Mouse (Mus musculus) heart, postnatal 0 days (tissue): ENCODE results near the gene Hoxc12. TPM values are rescaled to one million over a fixed set of nuclear protein-coding genes. Genes with fewer than 3 reads are reported as not detected.
A peak's percentile ranks its signal among the peaks of the same experiment; 100 is the strongest.

Experiments
- ATAC-seq: fragments of 200-750 bp; cut with Nextera tagmentation; 2 replicates; pipeline ENCODE4 v1.8.0; 2017; ENCODE audit warnings: low read depth, moderate number of reproducible peaks, moderate library complexity; ENCODE audit not compliant: insufficient read depth
- DNase-seq: peaks from one replicate; pipeline ENCODE4 v3.0.0-alpha.2; 2016; ENCODE audit warnings: low spot score
- H3K27ac ChIP-seq: fragments of 300-500 bp; sonication (generic); 2 replicates; pipeline ENCODE4 v1.5.1; 2014; ENCODE audit warnings: low read depth, mild to moderate bottlenecking
- H3K27me3 ChIP-seq: fragments of 300-500 bp; sonication (generic); 2 replicates; pipeline ENCODE4 v1.6.1; 2014; ENCODE audit warnings: low read length, mixed read lengths; ENCODE audit not compliant: control insufficient read depth, insufficient read depth
- H3K36me3 ChIP-seq: fragments of 300-500 bp; sonication (generic); replicated peaks from 2 replicates; pipeline ENCODE4 v1.6.1; 2014; ENCODE audit warnings: low read length, mixed read lengths; ENCODE audit not compliant: control insufficient read depth, insufficient read depth
- H3K4me1 ChIP-seq: fragments of 300-500 bp; sonication (generic); 2 replicates; pipeline ENCODE4 v1.6.1; 2014; ENCODE audit warnings: antibody characterized with exemption; ENCODE audit not compliant: control insufficient read depth, insufficient read depth
- H3K4me2 ChIP-seq: fragments of 300-500 bp; sonication (generic); 2 replicates; pipeline ENCODE4 v1.6.1; 2014; ENCODE audit warnings: low read depth, mild to moderate bottlenecking, low read length, moderate library complexity
- H3K4me3 ChIP-seq: fragments of 300-500 bp; sonication (generic); 2 replicates; pipeline ENCODE4 v1.5.1; 2014; ENCODE audit warnings: low read depth, low read length
- H3K9ac ChIP-seq: fragments of 300-500 bp; sonication (generic); replicated peaks from 2 replicates; pipeline ENCODE4 v1.6.1; 2014; ENCODE audit warnings: low read depth, low read length, mixed read lengths
- H3K9me3 ChIP-seq: fragments of 300-500 bp; sonication (generic); replicated peaks from 2 replicates; pipeline ENCODE4 v1.6.1; 2016; ENCODE audit warnings: low read length; ENCODE audit not compliant: control insufficient read depth
- CTCF ChIP-seq: IDR thresholded peaks from 2 replicates; pipeline ENCODE4 v1.5.1; 2016; ENCODE audit warnings: antibody characterized with exemption, control low read depth, low read depth
- EP300 ChIP-seq: IDR thresholded peaks from 2 replicates; pipeline ENCODE4 v1.6.1; 2016; ENCODE audit warnings: antibody characterized with exemption, low read depth
- WGBS: fragments of 180-500 bp; shearing (Covaris S2); extraction: QIAGEN DNeasy Blood & Tissue Kit; methylation state at CpG from one replicate; pipeline ENCODE4 v1.1.7; 2014; 5-methylcytosine and 5-hydroxymethylcytosine counted together
- polyA plus RNA-seq: library from polyadenylated mRNA; unstranded; fragments of >200 nt; fragmentation: Nextera tagmentation; extraction: Ambion mirVana; gene quantifications from 2 replicates; pipeline ENCODE4 v1.2.1, GENCODE M21; 2015
- total RNA-seq: library from RNA; depleted of rRNA; stranded (reverse); fragments of >200 nt; gene quantifications from 2 replicates; pipeline ENCODE4 v1.2.3, GENCODE M21; 2014; ENCODE audit warnings: low replicate concordance

The Hoxc12 gene
- total and polyA plus RNA-seq, 2 experiments from 2014 or later = not detected

DNA sequence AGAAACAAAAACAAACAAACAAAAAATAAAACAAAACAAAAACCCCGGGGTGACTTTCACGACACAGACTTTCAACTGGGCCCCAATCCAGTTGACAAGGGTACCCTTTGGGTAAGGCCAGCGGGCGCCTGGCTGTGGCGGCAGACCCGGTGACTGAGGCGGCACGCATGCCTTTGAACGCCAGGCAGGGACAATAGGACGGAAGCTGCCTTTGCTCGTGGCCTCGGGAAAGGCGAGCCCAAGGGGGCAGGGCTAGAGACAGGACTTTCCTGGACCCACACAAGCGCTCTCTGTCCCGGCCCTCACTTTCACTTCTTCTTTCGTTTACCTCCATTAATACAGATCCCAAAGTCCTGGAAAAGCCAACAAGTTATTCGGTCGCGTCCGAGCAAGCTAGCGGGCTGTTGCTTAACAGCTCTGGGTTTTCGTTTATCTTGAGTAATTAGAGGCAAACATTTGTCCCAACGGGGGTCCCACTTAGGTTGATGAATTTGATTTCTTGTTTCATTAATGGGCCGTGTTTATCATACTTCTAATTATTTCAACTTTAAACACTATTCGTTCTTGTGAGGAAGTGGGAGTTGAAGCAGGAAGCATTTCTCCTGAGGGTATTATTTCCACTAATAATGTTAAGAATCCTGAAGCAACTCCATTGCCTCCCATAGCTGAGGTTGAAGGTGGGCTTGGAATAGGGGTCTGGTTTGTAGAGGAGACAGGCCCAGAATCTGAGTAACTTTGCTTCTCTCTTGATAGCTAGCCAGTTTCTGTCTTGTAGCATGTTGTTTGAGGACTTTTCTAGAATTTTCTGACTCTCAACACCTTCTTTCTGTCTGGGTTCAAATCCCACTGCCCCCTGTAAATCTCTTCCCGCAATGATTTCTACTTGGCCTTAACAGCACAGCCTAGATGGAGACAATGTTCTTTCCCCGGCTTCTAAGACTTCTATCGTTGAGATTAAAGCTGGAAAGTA, 27.4 kb downstream of the Hoxc12 start:
- H3K36me3 ChIP-seq = no peaks in the 10 kb centered on the region
- no peaks in the 10 kb centered on the region for H3K4me1 ChIP-seq
- no peak overlapping the region for H3K4me2 ChIP-seq
- H3K9me3 ChIP-seq = no peaks in the 10 kb centered on the region
- no peak overlapping the region for H3K9ac ChIP-seq
- H3K27me3 ChIP-seq = peaks cover 98% of the 10 kb centered on the region
- ATAC-seq (no peak), DNase-seq (no peak)
- TF ChIP-seq CTCF = no peak
- no peak for TF ChIP-seq EP300
- no peak overlapping the region for H3K27ac ChIP-seq
- WGBS = 2% methylated on average over 28 of the region's 28 CpGs
- H3K4me3 ChIP-seq = 0 out of 2 replicates have a peak overlapping the region, but pooled peaks have one; percentile 1

DNA sequence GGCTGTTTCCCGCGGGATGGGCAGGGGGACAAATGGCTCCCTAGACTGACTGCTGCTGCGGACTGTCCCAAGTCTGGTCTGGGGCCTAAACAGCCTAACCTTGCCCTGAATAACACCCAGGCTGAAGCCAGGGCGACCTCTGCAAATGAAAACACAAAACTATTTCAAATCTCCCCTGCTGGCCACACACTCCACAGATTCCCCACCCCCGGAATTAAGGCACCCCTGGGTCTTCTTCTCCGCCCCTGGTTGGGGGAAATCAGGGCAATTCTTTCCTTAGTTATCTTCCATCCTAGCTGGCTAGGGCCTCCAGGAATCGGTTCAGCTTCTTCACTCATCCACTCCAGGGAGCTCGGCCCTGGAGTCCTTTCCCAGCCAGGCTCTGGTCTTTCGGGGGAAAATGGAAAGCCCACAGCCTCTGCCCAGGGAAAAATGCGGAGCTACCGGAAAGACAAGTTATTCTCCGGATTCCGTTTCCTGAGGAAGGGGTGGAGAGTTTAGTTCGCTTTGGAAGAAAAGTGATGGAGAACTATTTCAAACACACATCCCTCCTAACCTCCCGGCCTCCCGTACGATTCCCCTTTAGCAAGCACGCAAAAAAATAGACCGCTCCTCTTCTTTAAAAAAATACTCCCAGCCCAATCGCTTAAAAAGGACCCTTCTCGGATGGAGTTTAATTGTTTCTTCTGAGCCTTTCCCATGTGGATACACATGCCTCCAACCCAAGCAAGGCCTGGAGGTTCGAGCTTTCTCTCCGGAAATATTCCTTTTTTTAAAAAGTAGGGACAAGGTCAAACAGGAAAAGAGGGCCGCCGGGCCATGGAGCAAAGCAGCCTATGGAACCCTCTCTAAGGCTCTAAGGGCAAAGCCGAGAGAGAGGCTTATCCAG, 28.7 kb downstream of the Hoxc12 start:
- Histone ChIP-seq H3K36me3 (no peaks in the 10 kb centered on the region), H3K4me3 (no peak overlapping the region), H3K27ac (no peak overlapping the region), H3K4me1 (no peaks in the 10 kb centered on the region), H3K9ac (no peak overlapping the region), H3K4me2 (no peak overlapping the region), H3K9me3 (no peaks in the 10 kb centered on the region), H3K27me3 (peaks cover 98% of the 10 kb centered on the region)
- DNase-seq (no peak), ATAC-seq (no peak)
- WGBS = 6% methylated on average over 26 of the region's 26 CpGs
- TF ChIP-seq CTCF = no peak
- no peak for TF ChIP-seq EP300

DNA sequence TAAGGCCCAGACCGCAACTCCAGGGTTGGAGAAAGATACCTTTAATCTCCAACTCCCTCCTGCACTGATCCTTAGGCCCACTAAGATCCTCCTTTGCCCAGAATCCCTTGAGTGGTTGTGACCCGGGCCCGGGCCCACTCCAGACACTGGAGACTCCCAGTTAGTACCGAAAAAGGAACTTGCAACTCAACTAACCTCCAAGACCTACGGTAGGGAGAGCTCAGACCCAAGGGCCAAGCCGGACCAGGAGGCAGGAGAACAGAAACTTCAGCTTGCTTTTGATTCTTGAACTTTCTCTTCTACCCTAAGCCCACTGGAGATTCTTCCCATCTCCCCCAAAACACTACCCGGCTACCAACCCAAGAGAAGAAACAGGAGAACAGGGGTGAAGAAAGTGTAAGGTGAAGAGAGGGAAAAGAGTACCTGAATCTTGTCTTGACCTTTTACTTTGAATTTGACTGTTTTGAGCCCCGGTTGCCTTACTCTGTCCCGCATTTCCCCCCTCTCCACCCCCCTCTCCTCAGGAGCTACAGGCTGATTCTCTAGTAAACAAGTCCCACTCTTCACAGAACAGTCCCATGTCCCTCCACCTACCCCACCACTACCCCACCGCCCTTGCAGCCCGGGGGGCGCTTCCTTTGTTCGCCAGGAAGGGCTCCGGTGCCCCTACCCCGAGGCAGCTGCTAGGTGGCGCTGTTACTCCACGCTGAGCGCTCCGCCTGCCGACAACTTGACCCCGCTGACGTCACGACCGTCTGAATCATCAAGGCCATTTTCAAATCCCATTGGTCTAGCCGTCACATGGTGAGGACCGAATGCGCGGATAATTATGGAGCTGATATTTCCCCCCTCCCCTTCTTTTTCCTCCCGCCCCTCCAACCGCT, 29.6 kb downstream of the Hoxc12 start:
- ATAC-seq = peak; percentile 65; the same call in 1 of the 2 replicates
- Histone ChIP-seq H3K4me2 (no peak overlapping the region), H3K36me3 (no peaks in the 10 kb centered on the region), H3K27ac (no peak overlapping the region), H3K4me1 (no peaks in the 10 kb centered on the region), H3K4me3 (peak overlapping the region; percentile 9), H3K9me3 (no peaks in the 10 kb centered on the region), H3K9ac (no peak overlapping the region), H3K27me3 (peaks cover 98% of the 10 kb centered on the region)
- DNase-seq = peak; percentile 65
- 5% methylated on average over 29 of the region's 30 CpGs for WGBS
- TF ChIP-seq CTCF (peak; percentile 64), EP300 (no peak)

DNA sequence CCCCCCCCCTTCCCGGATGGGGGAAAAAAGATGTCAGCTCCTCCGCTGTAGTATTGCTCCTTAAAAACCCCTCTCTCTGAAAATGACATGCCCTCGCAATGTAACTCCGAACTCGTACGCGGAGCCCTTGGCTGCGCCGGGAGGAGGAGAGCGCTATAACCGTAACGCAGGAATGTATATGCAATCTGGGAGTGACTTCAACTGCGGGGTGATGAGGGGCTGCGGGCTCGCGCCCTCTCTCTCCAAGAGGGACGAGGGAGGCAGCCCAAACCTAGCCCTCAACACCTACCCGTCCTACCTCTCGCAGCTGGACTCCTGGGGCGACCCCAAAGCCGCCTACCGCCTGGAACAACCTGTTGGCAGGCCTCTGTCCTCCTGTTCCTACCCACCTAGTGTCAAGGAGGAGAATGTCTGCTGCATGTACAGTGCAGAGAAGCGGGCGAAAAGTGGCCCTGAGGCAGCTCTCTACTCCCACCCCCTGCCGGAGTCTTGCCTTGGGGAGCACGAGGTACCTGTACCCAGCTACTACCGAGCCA, 30.3 kb downstream of the Hoxc12 start, which contains the start of gene Hoxc10:
Gene Hoxc10 (plus strand): TSS at position 21 of the 536 bp plus-strand sequence.
- H3K27me3 ChIP-seq = peaks cover 98% of the 10 kb centered on the region
- no peak within 1 kb of the TSS for H3K27ac ChIP-seq
- DNase-seq (no peak), ATAC-seq (no peak)
- H3K9ac ChIP-seq = no peak within 1 kb of the TSS
- peak within 1 kb of the TSS; percentile 9 for H3K4me3 ChIP-seq
- no peaks in the 10 kb centered on the region for H3K4me1 ChIP-seq
- TF ChIP-seq EP300 (no peak), CTCF (no peak)
- H3K36me3 ChIP-seq = no peaks in the 10 kb centered on the region
- 3% methylated on average over 27 of the region's 27 CpGs for WGBS
- no peaks in the 10 kb centered on the region for H3K9me3 ChIP-seq
- H3K4me2 ChIP-seq = no peak within 1 kb of the TSS

DNA sequence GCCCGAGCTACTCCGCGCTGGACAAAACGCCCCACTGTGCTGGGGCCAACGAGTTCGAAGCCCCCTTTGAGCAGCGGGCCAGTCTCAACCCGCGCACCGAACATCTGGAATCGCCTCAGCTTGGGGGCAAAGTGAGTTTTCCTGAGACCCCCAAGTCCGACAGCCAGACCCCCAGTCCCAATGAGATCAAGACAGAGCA, 30.7 kb downstream of the Hoxc12 start, which contains the start of gene Hoxc5:
Gene Hoxc5 (plus strand): TSS at position 132 of the 199 bp plus-strand sequence.
- Histone ChIP-seq H3K36me3 (no peaks in the 10 kb centered on the region), H3K4me1 (no peaks in the 10 kb centered on the region), H3K9me3 (no peaks in the 10 kb centered on the region), H3K4me3 (peak within 1 kb of the TSS; percentile 9), H3K4me2 (no peak within 1 kb of the TSS), H3K27me3 (peaks cover 100% of the 10 kb centered on the region), H3K27ac (no peak within 1 kb of the TSS), H3K9ac (no peak within 1 kb of the TSS)
- DNase-seq = no peak
- WGBS = 6% methylated on average over 12 of the region's 12 CpGs
- ATAC-seq = no peak
- TF ChIP-seq CTCF (no peak), EP300 (no peak)
